Mouse (Mus musculus) liver, embryonic 12.5 days (tissue): ENCODE results near the gene Slit3. TPM values are rescaled to one million over a fixed set of nuclear protein-coding genes. Genes with fewer than 3 reads are reported as not detected.

Experiments
- ATAC-seq: fragments of 200-750 bp; cut with Nextera tagmentation; 2 replicates; pipeline ENCODE4 v1.8.0; 2017; ENCODE audit warnings: moderate number of reproducible peaks, mild to moderate bottlenecking, moderate library complexity
- H3K27ac ChIP-seq: fragments of 300-500 bp; sonication (generic); 2 replicates; pipeline ENCODE4 v1.5.1; 2016; ENCODE audit warnings: mild to moderate bottlenecking
- H3K27me3 ChIP-seq: fragments of 300-500 bp; sonication (generic); replicated peaks from 2 replicates; pipeline ENCODE4 v1.6.1; 2016; ENCODE audit warnings: mild to moderate bottlenecking, moderate library complexity
- H3K36me3 ChIP-seq: fragments of 300-500 bp; sonication (generic); 2 replicates; pipeline ENCODE4 v1.6.1; 2016; ENCODE audit warnings: mild to moderate bottlenecking, moderate library complexity
- H3K4me1 ChIP-seq: fragments of 300-500 bp; sonication (generic); 2 replicates; pipeline ENCODE4 v1.6.1; 2016
- H3K4me2 ChIP-seq: fragments of 300-500 bp; sonication (generic); 2 replicates; pipeline ENCODE4 v1.6.1; 2016; ENCODE audit warnings: mild to moderate bottlenecking, moderate library complexity
- H3K4me3 ChIP-seq: fragments of 300-500 bp; sonication (generic); 2 replicates; pipeline ENCODE4 v1.5.1; 2016; ENCODE audit warnings: mild to moderate bottlenecking, moderate library complexity
- H3K9ac ChIP-seq: fragments of 300-500 bp; sonication (generic); 2 replicates; pipeline ENCODE4 v1.6.1; 2016; ENCODE audit warnings: mild to moderate bottlenecking, moderate library complexity
- H3K9me3 ChIP-seq: fragments of 300-500 bp; sonication (generic); replicated peaks from 2 replicates; pipeline ENCODE4 v1.6.1; 2016; ENCODE audit warnings: mild to moderate bottlenecking, moderate library complexity
- WGBS: fragments of 180-500 bp; shearing (Covaris S2); methylation state at CpG from one replicate; pipeline ENCODE4 v1.1.7; 2016; ENCODE audit not compliant: insufficient replicate concordance; 5-methylcytosine and 5-hydroxymethylcytosine counted together
- polyA plus RNA-seq: library from polyadenylated mRNA; unstranded; fragments of >200 nt; fragmentation: Nextera tagmentation; extraction: Ambion mirVana; gene quantifications from 2 replicates; pipeline ENCODE4 v1.2.1, GENCODE M21; 2016

The Slit3 gene
- polyA plus RNA-seq, 1 experiment from 2014 or later = 1.6 TPM

DNA sequence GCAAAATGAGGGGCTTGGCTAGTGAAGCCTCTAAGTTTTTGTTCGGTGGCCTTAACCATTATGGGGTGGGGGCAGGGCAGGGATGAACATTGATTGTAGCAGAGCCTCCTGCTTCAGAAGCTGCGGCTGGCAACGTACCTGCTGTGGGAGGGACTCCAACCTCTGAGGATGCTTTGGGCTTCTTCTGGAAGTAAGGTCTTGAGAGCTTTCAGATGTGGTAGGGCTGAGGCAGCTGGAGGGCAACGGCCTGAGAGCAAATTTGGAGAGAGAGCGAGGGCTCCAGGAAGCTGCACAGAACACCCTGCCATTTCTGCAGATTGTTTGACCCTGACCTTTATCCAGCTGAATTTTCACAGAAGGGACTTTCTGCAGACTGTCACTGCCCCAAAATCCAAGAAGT is 203.4 kb downstream of the Slit3 start:
- H3K4me2 ChIP-seq = no peak overlapping the region
- no peak overlapping the region for H3K4me3 ChIP-seq
- H3K4me1 ChIP-seq = no peaks in the 10 kb centered on the region
- H3K27ac ChIP-seq = no peak overlapping the region
- H3K9me3 ChIP-seq = no peaks in the 10 kb centered on the region
- no peak overlapping the region for H3K9ac ChIP-seq
- WGBS = 44% methylated on average over 5 of the region's 5 CpGs
- no peak for ATAC-seq
- H3K36me3 ChIP-seq = no peaks in the 10 kb centered on the region
- H3K27me3 ChIP-seq = no peaks in the 10 kb centered on the region

DNA sequence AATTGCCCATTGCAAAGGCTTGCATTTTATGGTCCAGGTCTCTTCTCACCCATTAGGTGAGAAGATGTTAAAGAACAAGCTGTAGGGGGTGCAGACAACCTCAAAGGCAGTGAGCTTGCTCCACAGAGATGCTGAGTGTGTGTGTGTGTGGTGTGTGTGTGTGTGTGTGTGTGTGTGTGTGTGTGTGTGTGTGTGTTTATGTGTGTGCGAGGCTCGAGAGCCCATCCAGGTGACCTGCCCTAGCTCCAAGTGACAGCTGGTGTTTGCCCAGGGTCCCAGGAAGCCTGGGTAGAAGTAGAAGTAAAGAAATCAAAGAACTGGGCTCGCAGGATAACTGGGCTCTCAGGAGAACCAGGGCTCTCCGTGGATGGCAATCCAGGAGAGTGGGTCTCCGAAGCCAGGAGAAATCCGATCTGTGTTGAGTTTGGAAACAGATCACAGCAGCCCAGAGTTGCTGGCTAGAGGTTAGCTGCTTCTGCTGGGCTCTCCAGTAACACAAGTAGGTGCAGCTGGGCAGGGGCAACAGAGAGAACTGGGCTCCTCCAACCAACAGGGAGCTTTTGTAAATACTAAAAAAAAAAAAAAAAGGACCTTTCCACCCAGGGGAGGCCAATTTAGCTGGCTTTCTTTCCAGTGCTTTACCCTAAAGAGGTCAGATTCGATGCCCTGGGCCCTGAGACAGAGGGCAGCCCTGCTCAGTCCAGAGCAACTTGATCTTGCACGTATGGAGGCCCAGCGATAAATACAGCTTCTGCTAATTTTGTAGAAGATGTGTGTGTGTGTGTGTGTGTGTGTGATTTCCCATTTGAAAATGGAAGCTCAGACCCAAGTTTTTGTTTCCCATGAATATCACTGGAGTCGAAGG is 204.3 kb downstream of the Slit3 start:
- Histone ChIP-seq H3K36me3 (no peaks in the 10 kb centered on the region), H3K9me3 (no peaks in the 10 kb centered on the region), H3K4me1 (no peaks in the 10 kb centered on the region), H3K4me2 (no peak overlapping the region), H3K27ac (no peak overlapping the region), H3K4me3 (no peak overlapping the region), H3K9ac (no peak overlapping the region), H3K27me3 (no peaks in the 10 kb centered on the region)
- no peak for ATAC-seq
- 27% methylated on average over 10 of the region's 10 CpGs for WGBS

DNA sequence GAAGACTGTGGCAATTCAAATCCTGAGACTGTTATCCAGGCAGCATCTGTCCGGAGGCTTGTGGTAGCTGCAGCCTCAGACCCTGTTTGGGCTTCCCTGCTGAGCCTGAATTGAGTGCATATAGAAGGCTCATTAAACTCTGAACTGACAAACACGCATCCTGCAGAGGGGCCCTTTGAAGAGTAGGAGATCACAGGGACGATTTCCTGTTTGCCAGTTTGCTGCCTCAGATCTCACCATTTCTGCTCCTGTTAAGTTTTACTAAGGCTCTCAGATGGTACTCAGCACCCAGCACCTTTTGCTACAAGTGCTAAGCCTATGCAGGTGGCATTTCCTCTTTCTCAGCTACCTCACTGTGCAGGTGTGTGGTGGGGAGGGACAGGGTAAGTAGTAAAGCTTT is 205.3 kb downstream of the Slit3 start:
- Histone ChIP-seq H3K27me3 (no peaks in the 10 kb centered on the region), H3K4me2 (no peak overlapping the region), H3K4me1 (no peaks in the 10 kb centered on the region), H3K27ac (no peak overlapping the region), H3K36me3 (no peaks in the 10 kb centered on the region), H3K4me3 (no peak overlapping the region), H3K9me3 (no peaks in the 10 kb centered on the region), H3K9ac (no peak overlapping the region)
- WGBS = 18% methylated on average over 3 of the region's 3 CpGs
- ATAC-seq = no peak

DNA sequence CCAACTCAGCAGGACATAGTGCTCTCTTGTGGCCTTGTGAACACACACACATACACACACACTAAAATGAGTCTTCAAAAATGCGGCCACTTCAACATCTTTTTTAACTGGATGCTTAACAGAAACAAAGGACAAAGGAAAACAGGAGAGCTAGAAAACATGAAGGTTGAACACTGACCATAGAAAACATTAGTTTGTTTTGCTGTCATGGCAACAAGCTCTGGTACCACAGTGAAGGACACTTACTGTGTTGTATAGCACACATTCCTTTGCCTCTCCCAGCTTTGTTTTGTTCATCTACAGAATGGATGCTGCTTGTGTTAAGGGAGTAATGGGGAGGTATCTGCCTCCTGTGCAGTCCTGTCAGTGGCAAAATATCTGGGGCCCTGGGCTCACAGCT is 206.9 kb downstream of the Slit3 start:
- Histone ChIP-seq H3K36me3 (no peaks in the 10 kb centered on the region), H3K4me2 (no peak overlapping the region)
- WGBS = 53% methylated on average over 1 of the region's 1 CpGs

DNA sequence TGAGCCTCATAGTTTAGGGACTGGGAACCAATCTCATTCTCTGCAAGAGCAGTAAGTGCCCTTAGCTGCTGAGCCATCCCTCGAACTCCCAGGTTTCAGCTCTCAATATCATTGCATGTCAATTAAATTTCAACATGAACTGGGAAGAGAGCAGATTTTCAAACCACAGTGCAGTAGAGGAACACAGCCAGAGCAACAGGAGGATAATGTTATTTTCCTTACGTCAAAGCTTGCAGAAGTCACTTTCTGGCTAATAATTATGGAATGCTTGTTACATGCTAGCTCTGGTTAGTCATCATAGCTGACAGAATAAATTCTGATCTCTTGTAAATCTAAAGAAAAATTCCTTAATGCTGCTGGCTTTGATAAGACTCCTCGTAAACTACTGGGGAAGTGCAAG is 210.5 kb downstream of the Slit3 start:
- WGBS = 60% methylated on average over 3 of the region's 3 CpGs
- Histone ChIP-seq H3K4me1 (no peaks in the 10 kb centered on the region), H3K36me3 (no peaks in the 10 kb centered on the region)

More for the DNA sequence above, 206.9 kb downstream of the Slit3 start:
- Histone ChIP-seq H3K27me3 (no peaks in the 10 kb centered on the region), H3K27ac (no peak overlapping the region), H3K4me3 (no peak overlapping the region), H3K9me3 (no peaks in the 10 kb centered on the region), H3K9ac (no peak overlapping the region), H3K4me1 (no peaks in the 10 kb centered on the region)
- no peak for ATAC-seq

DNA sequence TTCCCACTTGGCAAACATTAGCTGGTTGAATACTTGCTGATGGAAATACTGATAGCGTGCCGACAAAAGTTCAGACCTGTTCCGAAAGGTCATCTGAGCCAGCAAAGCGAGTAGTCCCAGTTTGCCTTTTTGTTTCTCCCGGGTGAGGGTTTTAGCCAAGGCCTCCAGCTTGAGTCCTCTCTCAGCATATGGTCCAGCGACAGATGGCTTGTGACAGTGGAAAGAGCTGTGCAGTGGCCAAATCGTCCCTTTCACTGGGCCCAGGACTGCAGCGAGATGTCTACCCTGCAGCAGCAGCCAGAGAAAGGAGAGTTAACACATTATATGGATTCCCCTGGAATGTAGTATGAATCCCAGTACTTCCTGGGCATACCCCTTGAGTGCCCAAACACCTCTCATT is 215.5 kb downstream of the Slit3 start:
- Histone ChIP-seq H3K27ac (no peak overlapping the region), H3K9me3 (no peaks in the 10 kb centered on the region), H3K4me3 (no peak overlapping the region), H3K9ac (no peak overlapping the region), H3K4me2 (no peak overlapping the region), H3K27me3 (no peaks in the 10 kb centered on the region), H3K36me3 (no peaks in the 10 kb centered on the region), H3K4me1 (no peaks in the 10 kb centered on the region)
- 71% methylated on average over 8 of the region's 8 CpGs for WGBS
- no peak for ATAC-seq

More for the DNA sequence above, 210.5 kb downstream of the Slit3 start:
- Histone ChIP-seq H3K9me3 (no peaks in the 10 kb centered on the region), H3K9ac (no peak overlapping the region), H3K27me3 (no peaks in the 10 kb centered on the region), H3K4me3 (no peak overlapping the region), H3K27ac (no peak overlapping the region), H3K4me2 (no peak overlapping the region)
- no peak for ATAC-seq

DNA sequence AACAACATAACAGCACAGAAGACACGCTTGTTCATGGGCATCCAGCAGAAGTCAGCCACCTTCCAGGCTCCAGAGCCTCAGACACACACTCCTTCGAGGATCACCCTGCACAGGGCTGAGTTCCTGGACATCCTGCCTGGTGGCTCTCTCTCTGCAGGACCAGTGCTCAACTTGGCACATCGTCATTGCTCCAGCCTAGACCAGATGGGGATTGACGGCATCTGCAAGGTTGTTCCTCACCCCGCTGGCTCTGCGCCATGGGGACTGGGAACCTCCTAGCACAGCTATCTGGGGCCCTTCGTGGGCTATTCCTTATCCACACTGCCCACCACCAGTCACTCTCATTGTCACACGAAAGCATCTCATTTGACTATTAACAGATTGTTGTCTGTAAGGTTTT is 216.5 kb downstream of the Slit3 start:
- Histone ChIP-seq H3K4me2 (no peak overlapping the region), H3K27ac (no peak overlapping the region), H3K27me3 (no peaks in the 10 kb centered on the region), H3K36me3 (no peaks in the 10 kb centered on the region), H3K9me3 (no peaks in the 10 kb centered on the region), H3K9ac (no peak overlapping the region), H3K4me1 (no peaks in the 10 kb centered on the region), H3K4me3 (no peak overlapping the region)
- 63% methylated on average over 8 of the region's 8 CpGs for WGBS
- no peak for ATAC-seq

DNA sequence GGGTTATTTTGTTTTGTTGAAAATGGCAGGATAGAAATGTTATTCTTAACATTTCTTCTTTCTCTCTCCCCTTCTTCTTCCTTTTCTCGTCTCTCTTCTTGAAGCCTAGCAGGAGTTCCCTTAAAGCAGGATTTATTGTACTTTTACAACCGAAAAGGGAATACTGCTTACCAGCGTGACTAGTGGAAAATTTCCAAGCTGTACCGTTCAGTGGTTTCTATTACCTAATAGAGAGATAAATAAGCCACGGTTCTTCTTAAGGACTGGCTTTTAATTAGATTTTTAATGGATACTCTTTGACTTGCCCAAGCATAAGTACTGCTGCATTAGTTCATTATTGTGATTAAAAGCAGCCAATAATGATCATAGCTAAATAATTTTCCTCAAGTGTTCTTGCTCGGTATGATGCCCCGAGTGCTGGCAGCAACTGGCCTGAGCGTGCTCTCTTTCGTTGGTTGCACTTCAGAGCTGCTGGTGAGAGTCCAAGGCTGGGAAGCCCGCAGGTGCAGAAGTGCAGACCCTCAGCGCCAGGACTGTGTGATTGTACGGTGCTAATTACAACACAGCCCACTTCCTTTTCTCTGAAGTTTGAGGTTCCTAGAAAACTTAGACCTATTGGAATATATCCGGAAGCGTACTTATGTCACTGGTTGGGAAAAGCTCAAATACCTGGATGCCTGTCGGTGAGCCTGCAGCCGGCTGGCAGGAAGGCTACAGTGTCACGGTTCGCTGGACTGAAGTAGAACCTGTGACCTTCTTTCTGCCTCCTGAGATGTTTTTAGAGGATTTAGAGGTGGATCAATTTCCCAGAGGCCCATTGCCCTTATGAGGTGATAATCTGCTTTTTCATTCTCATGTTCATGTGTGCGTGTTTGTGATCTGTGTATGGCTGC is 217.1 kb downstream of the Slit3 start:
- H3K36me3 ChIP-seq = no peaks in the 10 kb centered on the region
- H3K4me1 ChIP-seq = no peaks in the 10 kb centered on the region
- no peaks in the 10 kb centered on the region for H3K9me3 ChIP-seq
- WGBS = 75% methylated on average over 19 of the region's 19 CpGs
- H3K27ac ChIP-seq = no peak overlapping the region
- no peak overlapping the region for H3K9ac ChIP-seq
- ATAC-seq = no peak
- H3K27me3 ChIP-seq = no peaks in the 10 kb centered on the region
- no peak overlapping the region for H3K4me3 ChIP-seq
- H3K4me2 ChIP-seq = no peak overlapping the region

DNA sequence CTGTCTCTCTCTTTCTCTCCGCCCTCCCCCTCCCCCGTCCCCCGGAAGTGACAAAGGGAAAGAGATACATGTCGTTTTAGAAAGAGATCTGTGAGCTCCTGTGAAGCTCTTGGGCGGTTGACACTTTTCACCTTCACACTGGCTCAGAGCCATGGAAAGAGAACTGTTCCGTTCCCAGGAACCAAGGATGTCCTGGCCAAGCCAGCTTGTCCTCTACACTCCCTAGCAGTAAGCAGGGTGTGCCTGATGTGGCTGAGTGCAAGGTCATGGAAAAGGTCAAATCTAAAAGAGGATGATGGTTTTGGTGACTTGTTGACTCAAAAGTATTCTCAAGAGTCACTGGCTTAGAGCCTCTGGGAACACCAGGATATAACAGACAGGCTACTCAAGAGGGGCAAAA is 219.7 kb downstream of the Slit3 start:
- no peaks in the 10 kb centered on the region for H3K36me3 ChIP-seq
- H3K27ac ChIP-seq = no peak overlapping the region
- 59% methylated on average over 6 of the region's 6 CpGs for WGBS
- H3K4me2 ChIP-seq = no peak overlapping the region
- no peak for ATAC-seq
- H3K4me1 ChIP-seq = no peaks in the 10 kb centered on the region
- H3K4me3 ChIP-seq = no peak overlapping the region
- no peaks in the 10 kb centered on the region for H3K9me3 ChIP-seq
- H3K27me3 ChIP-seq = no peaks in the 10 kb centered on the region
- H3K9ac ChIP-seq = no peak overlapping the region

DNA sequence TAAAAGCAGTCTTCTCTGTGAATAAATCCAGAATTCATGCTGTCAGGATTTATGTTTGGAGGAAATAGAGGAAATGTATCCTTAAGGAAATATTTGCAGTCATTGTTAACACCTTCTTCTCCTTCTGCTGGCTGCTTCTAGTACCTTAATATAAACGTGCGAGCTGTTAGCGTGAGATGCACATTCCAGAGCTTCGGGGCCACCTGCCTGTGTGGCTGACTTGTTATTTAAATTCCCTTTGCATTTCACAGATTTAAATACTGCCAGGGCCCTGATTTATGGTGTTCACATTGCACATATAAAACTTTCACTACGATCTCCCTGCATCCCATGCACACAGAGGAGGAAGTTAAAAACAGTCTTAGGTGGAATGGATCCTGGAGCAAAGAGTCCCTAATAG is 221.5 kb downstream of the Slit3 start:
- no peaks in the 10 kb centered on the region for H3K4me1 ChIP-seq
- H3K36me3 ChIP-seq = no peaks in the 10 kb centered on the region
- H3K4me2 ChIP-seq = no peak overlapping the region
- WGBS = 65% methylated on average over 5 of the region's 5 CpGs
- no peaks in the 10 kb centered on the region for H3K27me3 ChIP-seq
- no peak overlapping the region for H3K4me3 ChIP-seq
- no peaks in the 10 kb centered on the region for H3K9me3 ChIP-seq
- no peak overlapping the region for H3K27ac ChIP-seq
- ATAC-seq = no peak
- H3K9ac ChIP-seq = no peak overlapping the region

DNA sequence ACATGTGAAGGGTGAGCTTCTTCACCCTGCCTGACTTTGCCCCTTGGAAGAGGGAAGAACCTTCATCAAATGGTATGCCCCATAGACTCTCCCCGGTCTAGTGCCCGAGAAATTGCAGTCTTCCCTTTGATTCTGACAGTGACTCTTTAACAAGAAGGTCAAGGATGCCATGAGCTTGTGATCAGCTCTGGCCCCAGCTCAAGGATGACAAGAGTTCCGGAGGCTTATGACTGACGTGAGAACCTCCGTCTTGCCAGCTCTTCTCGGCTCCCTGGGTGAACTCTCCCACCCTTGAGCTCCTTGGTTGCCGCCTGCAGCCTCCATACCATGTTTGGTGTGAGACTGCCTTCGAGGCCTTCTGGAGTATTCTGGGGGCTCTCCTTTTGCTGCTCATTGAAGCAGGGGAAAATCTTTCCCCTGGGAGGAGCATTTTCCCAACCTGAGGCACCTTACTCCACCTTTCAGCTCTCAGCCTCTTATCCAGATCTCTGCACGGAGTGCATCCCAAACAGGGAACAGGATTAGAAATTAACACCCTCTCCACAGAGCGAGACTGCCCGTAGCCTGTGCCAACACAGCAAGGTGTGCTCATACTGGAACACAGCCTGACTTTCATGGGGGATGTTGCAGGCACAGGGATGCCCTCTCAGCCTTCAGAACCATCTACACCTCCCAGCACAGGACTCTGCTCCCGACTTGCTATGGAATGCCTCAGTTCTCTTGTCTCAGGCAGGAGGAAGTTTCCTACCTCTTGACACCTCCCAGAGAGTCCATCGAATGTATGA is 224.9 kb downstream of the Slit3 start:
- Histone ChIP-seq H3K27me3 (no peaks in the 10 kb centered on the region), H3K4me3 (no peak overlapping the region), H3K36me3 (no peaks in the 10 kb centered on the region), H3K9ac (no peak overlapping the region), H3K4me2 (no peak overlapping the region), H3K27ac (no peak overlapping the region), H3K4me1 (no peaks in the 10 kb centered on the region), H3K9me3 (no peaks in the 10 kb centered on the region)
- no peak for ATAC-seq
- 74% methylated on average over 13 of the region's 13 CpGs for WGBS

DNA sequence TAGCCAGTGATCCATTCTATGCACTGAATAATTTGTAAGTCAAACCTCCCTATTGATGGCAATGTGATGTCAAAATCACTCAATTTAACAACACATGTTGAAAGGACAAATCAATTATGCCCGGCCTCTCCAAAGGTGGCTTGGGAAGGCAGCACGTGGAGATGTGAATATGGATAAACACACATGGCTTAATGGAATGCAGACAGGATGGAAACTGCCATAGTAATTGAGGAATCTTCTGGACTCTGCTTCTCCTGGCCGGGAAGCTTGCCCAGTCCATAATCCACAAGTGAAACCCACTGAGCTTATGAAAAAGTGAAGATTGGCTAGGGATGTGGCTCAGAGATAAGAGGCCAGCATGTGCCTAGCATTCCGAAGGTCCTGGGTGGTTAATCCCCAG is 227.1 kb downstream of the Slit3 start:
- 47% methylated on average over 4 of the region's 4 CpGs for WGBS
- Histone ChIP-seq H3K9ac (no peak overlapping the region), H3K4me1 (no peaks in the 10 kb centered on the region), H3K4me3 (no peak overlapping the region), H3K27me3 (no peaks in the 10 kb centered on the region), H3K9me3 (no peaks in the 10 kb centered on the region), H3K27ac (no peak overlapping the region), H3K4me2 (no peak overlapping the region), H3K36me3 (no peaks in the 10 kb centered on the region)
- ATAC-seq = no peak
